Mouse (Mus musculus) c-Kit-positive CD71-negative TER-119-negative erythroid progenitor cells, embryonic 14.5 days (primary cell): ENCODE results near the gene Chrna5.
"Not testable (repeated sequence)": the region's sequence is repeated elsewhere in the genome, so short reads cannot be mapped to it uniquely, and the experiment has no call there.

ENCODE experiments used
- DNase-seq: peaks from one replicate; pipeline ENCODE4 v3.0.0-alpha.2; 2013; ENCODE audit warnings: low read depth

Chrna5 gene

GRCm38 (mm10) chr9:54980674-54981073 is at the start of gene Chrna5:
Gene Chrna5 (plus strand): TSS chr9:54980880.
- DNase-seq = no peak

- no peak for DNase-seq
These were observed 48.9 kb upstream of the Chrna5 start for GRCm38 (mm10) chr9:54931765-54932164.

DNA sequence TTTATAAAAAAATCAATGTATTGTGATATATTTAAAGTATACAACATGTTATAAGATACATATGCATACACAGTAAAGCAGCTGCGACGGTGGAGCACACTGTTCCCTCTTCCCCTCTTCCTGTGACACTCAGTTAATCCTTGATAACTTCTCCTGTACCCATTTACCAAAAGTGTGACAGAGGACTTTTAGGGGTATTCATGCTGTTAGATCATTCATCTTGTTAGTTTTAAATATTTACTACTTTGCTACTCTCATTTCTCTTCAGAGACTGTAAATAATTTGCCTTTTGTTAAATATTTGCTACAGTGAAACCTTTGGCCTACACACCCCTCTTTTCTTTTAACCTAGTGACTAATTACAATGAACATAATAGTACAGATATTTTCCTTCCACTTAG is 48.3 kb upstream of the Chrna5 start:
- DNase-seq = no peak

GRCm38 (mm10) chr9:54942071-54942470 is 38.6 kb upstream of the Chrna5 start:
- DNase-seq = no peak

DNA sequence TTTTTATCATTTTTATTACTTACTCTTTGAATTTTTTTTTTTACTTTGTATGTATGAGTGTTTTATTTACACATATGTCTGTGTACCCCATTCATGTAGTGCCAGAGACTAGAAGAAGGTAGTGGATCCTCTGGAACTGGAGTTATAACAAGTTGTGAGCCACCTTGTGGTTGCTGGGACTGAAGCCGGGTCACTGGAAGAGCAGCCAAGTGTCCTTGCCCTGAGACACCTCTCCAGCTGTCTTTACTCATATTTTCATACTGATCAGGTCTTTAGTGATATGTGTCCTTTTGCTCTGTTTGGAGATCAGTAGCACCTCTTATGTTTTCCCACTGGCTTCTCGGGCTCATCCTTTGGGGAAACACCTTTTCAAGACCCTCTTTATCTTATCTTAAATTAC is 36.2 kb upstream of the Chrna5 start:
- DNase-seq = no peak

GRCm38 (mm10) chr9:54946256-54946655 is 34.4 kb upstream of the Chrna5 start:
- DNase-seq = no peak

DNA sequence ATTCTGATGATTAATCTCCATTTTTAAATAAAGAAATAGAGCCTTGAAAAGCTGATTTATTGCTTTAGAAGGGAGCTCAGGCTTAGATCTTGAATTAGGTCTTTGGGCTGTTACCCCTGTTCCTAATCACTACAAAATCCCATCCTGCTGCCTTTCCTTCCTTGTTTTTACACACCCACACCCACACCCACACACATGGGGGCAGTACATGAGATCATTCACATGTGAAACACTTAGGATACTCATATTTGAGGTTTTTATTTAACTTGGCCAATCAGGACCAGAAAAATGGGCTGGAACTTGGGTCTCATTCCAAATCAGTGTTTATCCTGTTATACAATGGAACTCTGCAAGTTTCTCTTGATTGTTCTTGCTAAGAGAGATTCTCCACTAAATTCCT is 31.2 kb upstream of the Chrna5 start:
- no peak for DNase-seq

DNA sequence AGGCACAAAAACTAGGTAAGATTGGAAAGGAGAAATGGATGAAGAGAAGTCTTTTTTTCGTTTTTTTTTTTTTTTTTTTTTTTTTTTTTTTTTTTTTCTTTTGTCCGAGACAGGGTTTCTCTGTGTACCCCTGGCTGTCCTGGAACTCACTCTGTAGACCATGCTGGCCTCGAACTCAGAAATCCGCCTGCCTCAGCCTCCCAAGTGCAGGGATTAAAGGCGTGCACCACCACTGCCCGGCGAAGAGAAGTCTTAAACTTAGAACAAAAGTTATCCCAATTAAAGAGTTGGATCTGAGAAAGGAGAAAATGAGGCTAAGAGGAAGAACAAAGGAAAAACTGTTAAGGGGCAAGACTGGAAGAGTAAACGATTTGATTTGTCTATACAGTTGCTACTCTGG is 30.5 kb upstream of the Chrna5 start:
- DNase-seq = not testable (repeated sequence)

GRCm38 (mm10) chr9:54950575-54951321 is 29.9 kb upstream of the Chrna5 start, which contains the start of the genes Psma4 and AY074887:
Gene Psma4 (plus strand): TSS chr9:54950790.
Gene AY074887 (minus strand): TSS chr9:54950998.
- DNase-seq = peak; percentile 88

DNA sequence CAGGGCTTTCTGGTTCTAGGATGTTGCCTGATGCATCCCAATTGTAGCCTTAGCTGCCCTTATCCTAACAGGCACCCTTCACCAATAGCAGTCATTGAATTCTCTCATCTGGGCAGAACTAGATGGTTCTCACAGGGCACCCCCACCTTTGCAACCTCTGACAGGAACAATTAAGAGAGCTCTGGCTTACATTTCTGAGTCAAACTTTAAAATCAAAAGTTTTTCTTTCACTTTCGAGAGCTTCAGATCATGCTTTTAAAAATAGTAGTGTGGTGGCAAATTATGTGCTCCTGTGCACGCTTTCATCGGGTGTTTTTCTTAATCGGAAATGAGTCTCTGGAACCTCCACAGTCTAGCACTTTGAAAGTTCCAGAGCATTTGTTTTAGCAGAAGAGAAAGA is 19.6 kb upstream of the Chrna5 start:
- no peak for DNase-seq

DNA sequence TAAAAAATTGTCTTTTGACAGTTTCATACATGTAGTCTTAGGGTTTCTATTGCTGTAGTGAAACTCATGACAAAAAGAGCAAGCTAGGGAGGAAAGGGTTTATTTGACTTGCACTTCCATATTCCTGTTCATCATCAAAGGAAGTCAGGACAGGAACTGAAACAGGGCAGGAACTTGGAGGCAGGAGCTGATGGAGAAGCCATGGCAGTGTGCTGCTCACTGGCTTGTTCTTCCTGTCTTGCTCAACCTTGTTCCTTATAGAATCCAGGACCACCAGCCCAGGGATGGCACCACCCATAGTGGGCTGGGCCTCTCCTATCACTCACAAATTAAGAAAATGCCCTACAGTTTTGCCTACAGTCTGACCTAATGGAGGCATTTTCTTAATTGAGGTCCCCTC is 17.0 kb upstream of the Chrna5 start:
- DNase-seq = no peak

DNA sequence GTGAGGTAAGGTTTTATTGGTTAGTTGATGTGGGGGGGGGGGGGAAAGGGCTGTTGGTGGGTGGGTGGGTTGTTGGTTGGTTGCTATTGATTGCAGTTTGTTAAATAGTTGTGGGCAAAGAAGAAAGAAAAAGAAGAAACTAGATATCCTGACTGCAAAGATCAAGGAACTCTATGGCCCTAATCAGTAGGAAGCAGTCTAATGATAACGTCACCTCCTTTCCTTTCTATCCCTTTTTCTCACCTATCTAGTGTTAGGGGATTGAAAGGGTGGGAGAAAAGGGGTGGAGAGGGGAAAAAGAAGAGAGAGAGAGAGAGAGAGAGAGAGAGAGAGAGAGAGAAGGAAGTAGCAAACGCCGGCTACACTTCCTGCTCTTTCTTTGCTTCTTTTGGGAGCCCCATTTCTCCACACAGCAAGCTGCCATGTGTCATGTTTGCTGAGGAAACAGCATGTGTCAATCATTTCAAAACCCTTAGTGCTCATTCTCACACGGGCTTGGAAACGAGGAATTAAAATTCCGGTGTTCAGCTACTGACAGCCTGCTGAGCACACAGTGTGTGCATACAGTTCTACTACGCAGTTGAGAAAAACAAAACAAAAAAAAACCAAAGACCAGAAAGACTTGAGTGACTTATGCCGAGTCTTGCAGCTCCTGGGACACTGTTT is 10.6 kb upstream of the Chrna5 start:
- no peak for DNase-seq

GRCm38 (mm10) chr9:54981291-54982191 is 861 bp downstream of the Chrna5 start:
- DNase-seq = no peak

DNA sequence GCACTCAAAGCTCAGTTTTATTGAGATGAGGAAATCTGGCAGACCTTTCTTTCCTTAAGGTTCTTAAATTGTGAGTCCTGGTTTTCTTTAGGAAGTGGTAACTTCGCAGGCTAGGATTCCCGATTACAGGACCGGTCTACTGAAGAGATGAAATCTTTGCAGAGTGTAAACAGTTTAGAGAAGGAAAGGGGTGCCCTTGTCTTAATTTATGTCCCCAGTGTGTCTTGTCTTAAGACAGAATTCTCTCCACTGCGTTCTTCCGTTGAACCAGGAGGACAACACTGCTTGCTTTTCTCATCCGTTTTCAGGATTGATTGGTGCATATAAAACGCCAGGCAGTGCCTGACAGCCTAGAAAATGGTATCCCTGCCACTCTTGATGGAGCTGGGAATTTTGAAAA is 1.7 kb downstream of the Chrna5 start:
- DNase-seq = no peak

GRCm38 (mm10) chr9:54990362-54990761 is 9.7 kb downstream of the Chrna5 start:
- DNase-seq = no peak

GRCm38 (mm10) chr9:54994381-54994780 is 13.7 kb downstream of the Chrna5 start:
- no peak for DNase-seq

DNA sequence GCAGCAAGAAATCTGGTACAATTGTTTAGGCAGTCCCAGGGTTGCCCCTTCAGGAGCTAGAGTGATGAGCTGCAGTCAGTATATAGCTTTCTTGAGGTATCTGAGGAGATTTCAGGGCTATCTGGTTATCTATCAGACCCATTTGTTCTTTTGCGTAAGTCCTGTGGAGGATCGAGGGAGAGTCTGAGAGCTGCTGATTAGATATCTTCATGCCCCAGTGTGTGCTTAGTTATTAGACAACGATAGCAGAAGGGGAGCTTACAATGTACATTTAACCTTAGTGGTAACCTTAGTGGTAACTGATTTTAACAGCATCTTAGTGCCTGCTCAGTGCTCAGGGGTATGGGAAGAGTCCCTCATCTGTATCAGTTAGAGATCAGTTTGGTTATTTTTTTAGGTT is 15.0 kb downstream of the Chrna5 start:
- no peak for DNase-seq

- DNase-seq = no peak
These were observed 22.9 kb downstream of the Chrna5 start for GRCm38 (mm10) chr9:55003609-55004008.

GRCm38 (mm10) chr9:55009692-55010091 is 29.0 kb downstream of the Chrna5 start:
- no peak for DNase-seq

GRCm38 (mm10) chr9:55010588-55011350 is 30.1 kb downstream of the Chrna5 start:
- DNase-seq = no peak

GRCm38 (mm10) chr9:55016926-55017325 is 36.2 kb downstream of the Chrna5 start:
- no peak for DNase-seq

GRCm38 (mm10) chr9:55023326-55023725 is 42.6 kb downstream of the Chrna5 start:
- no peak for DNase-seq
